Mouse (Mus musculus): ENCODE data around the gene Arhgap27. TPM values are rescaled to one million over a fixed set of nuclear protein-coding genes. Genes with fewer than 3 reads are reported as not detected.

Arhgap27 gene
- total and polyA plus RNA-seq, 3 experiments = 11.8 to 30.9 (median 26.1) TPM

- TF ChIP-seq MXI1 (IDR thresholded peaks at IDR 0.05; ENCODE audit: low read depth, low read length) = peak; percentile 91
- TF ChIP-seq NELFE (IDR thresholded peaks at IDR 0.05; ENCODE audit: low read depth, low read length) = no peak
- TF ChIP-seq USF1 (IDR thresholded peaks at IDR 0.05; ENCODE audit: low read depth, low read length) = peak; percentile 87
- TF ChIP-seq IRF4 (IDR thresholded peaks at IDR 0.05; ENCODE audit: low read depth, low read length) = peak; percentile 68
- peak; percentile 91 for TF ChIP-seq BHLHE40 (IDR thresholded peaks at IDR 0.05; ENCODE audit: low read depth, low read length)
- 0 out of 2 replicates have a peak, but pooled peaks have one; percentile 34 for TF ChIP-seq KAT2A (IDR thresholded peaks at IDR 0.05; ENCODE audit: insufficient replicate concordance, low read length)
- peak; percentile 94 for TF ChIP-seq MAX (IDR thresholded peaks at IDR 0.05; ENCODE audit: low read length)
- peak; percentile 98 for TF ChIP-seq ETS1 (conservative IDR thresholded peaks at IDR 0.05; ENCODE audit: low read depth, low read length)
- TF ChIP-seq TBP (conservative IDR thresholded peaks at IDR 0.05; ENCODE audit: low read depth, low read length) = 0 out of 2 replicates have a peak, but pooled peaks have one; percentile 55
- TF ChIP-seq E2F4 (IDR thresholded peaks at IDR 0.05; ENCODE audit: insufficient replicate concordance, low read depth, low read length) = no peak
- TF ChIP-seq UBTF (IDR thresholded peaks at IDR 0.05; ENCODE audit: low read depth, low read length) = 0 out of 2 replicates have a peak, but pooled peaks have one; percentile 80
- TF ChIP-seq ZMIZ1 (IDR thresholded peaks at IDR 0.05; ENCODE audit: low read depth, low read length) = no peak
- TF ChIP-seq USF2 (conservative IDR thresholded peaks at IDR 0.05; ENCODE audit: low read depth, low read length) = peak; percentile 86
Observed at GRCm38 (mm10) chr11:103412950-103413423, 49.5 kb upstream of the Arhgap27 start (continued).

DNA sequence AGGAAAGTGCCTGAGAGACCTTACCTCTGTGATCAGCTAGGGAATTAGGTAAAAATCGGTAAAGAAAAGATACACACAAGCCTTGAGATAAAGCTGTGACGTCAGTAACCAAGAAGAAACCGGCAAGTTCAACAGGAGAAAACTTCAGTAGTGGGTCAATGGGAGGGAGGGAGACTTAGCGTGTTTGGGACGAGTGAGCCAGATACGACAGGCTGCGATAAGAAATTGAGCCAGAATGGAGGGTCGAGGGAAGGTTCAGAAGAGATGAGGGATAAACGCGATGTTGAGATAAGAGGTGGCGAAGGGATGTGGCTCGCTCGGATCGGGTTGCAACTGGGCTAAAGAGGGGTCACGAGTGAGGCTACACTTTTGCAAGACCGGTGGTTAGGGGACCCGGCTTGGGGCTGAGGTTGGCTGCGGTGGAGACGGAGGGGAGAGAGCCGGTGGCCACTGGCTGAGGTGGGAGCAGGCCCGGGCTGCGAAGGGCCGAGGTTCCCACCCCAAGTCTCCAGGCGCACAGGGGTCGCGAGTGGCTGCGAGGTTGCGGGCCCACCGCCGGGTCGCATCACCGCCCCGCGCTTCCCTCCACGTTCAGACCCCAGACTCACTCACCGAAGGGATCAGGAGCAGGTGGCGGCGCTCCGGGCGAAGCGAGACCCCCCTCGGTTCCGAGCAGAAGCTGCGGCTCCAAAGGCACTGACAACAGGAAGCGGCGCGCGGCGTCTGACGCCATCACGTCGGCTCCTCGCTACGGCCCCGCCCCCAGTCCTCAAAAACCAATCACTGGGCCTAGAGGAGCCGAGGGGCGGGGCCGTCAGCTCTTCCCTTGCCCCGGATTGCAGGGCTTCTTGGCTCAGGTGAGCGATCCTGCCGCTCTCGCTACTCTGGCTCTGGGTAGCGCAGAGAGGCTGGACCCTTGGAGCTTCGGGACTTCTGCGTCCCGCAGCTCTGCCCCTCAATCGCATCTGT, 48.8 kb upstream of the Arhgap27 start, which contains the start of gene Plekhm1:
Gene Plekhm1, minus strand, starts transcription at position 707 of the 969 bp plus-strand sequence.
- peak; percentile 99 for DNase-seq (ENCODE audit: extremely low read depth)
- Histone ChIP-seq H3K4me1 (ENCODE audit: control insufficient read depth in 1 of 2, insufficient read depth in 2 of 2) (peaks cover 12 to 37% of the 10 kb centered on the region in 2 experiments), H3K4me3 (replicated peaks in 1 of 3; ENCODE audit: low read depth in 2 of 3, low read length in 2 of 3, poor library complexity in 1 of 3) (peak within 1 kb of the TSS; percentile 83 to 98 (median 94)), H3K9ac (ENCODE audit: insufficient read depth, low read depth) (peak within 1 kb of the TSS; percentile 67), H3K36me3 (replicated peaks in 1 of 2; ENCODE audit: control insufficient read depth in 1 of 2, insufficient read depth in 1 of 2, low read length in 1 of 2) (peaks cover 7 to 34% of the 10 kb centered on the region in 2 experiments), H3K9me3 (replicated peaks; ENCODE audit: low read length) (no peaks in the 10 kb centered on the region), H3K79me2 (replicated peaks; ENCODE audit: control insufficient read depth, extremely low read depth, insufficient read depth, poor library complexity, severe bottlenecking) (peaks cover 31% of the 10 kb centered on the region), H3K27me3 (replicated peaks) (no peaks in the 10 kb centered on the region), H3K4me2 (ENCODE audit: insufficient read depth, low read depth, poor library complexity, severe bottlenecking) (peak within 1 kb of the TSS; percentile 92), H3K27ac (ENCODE audit: insufficient read depth, low read depth) (peak within 1 kb of the TSS; percentile 89)
- dilution Hi-C loops (cut with MboI; ENCODE audit: extremely low pct_ligation_motif_present, extremely low pct_unique_long_range_greater_than_20kb, low sequenced_read_pairs) (no loop called here), in situ Hi-C loops (cut with MboI; ENCODE audit: low pct_ligation_motif_present, low pct_unique_long_range_greater_than_20kb, low sequenced_read_pairs) (no loop called here)
- no peak for TF ChIP-seq USF2 (conservative IDR thresholded peaks at IDR 0.05; ENCODE audit: low read depth, low read length)
- 0 out of 2 replicates have a peak, but pooled peaks have one; percentile 11 for TF ChIP-seq NRF1 (IDR thresholded peaks at IDR 0.05; ENCODE audit: low read depth, low read length)
- TF ChIP-seq CHD1 (IDR thresholded peaks at IDR 0.05; ENCODE audit: low read depth, low read length) = no peak
- no peak for TF ChIP-seq MAZ (IDR thresholded peaks at IDR 0.05; ENCODE audit: low read depth, low read length)
- TF ChIP-seq POLR2AphosphoS2 (IDR thresholded peaks at IDR 0.05; ENCODE audit: low read depth, low read length) = 0 out of 2 replicates have a peak, but pooled peaks have one; percentile 53
- TF ChIP-seq E2F4 (IDR thresholded peaks at IDR 0.05; ENCODE audit: insufficient replicate concordance, low read depth, low read length) = no peak
- no peak for TF ChIP-seq PAX5 (IDR thresholded peaks at IDR 0.05; ENCODE audit: low read length)
- no peak for TF ChIP-seq IRF4 (IDR thresholded peaks at IDR 0.05; ENCODE audit: low read depth, low read length)
- TF ChIP-seq ETS1 (conservative IDR thresholded peaks at IDR 0.05; ENCODE audit: low read depth, low read length) = no peak
- TF ChIP-seq TBP (conservative IDR thresholded peaks at IDR 0.05; ENCODE audit: low read depth, low read length) = no peak; the same call in 1 of the 2 replicates
- TF ChIP-seq USF1 (IDR thresholded peaks at IDR 0.05; ENCODE audit: low read depth, low read length) = no peak
- no peak for TF ChIP-seq ZNF384 (IDR thresholded peaks at IDR 0.05; ENCODE audit: low read depth, low read length)
- TF ChIP-seq JUND (conservative IDR thresholded peaks at IDR 0.05; ENCODE audit: low read depth, low read length) = no peak
- peak; percentile 16 for TF ChIP-seq SIN3A (IDR thresholded peaks at IDR 0.05; ENCODE audit: low read length)
- TF ChIP-seq BHLHE40 (IDR thresholded peaks at IDR 0.05; ENCODE audit: low read depth, low read length) = no peak
- no peak for TF ChIP-seq EP300 (IDR thresholded peaks at IDR 0.05; ENCODE audit: low read length)
- TF ChIP-seq CHD2 (IDR thresholded peaks at IDR 0.05; ENCODE audit: low read length) = peak; percentile 29; the same call in 1 of the 2 replicates
- TF ChIP-seq MXI1 (IDR thresholded peaks at IDR 0.05; ENCODE audit: low read depth, low read length) = no peak
- no peak; the same call in none of the 2 replicates for TF ChIP-seq UBTF (IDR thresholded peaks at IDR 0.05; ENCODE audit: low read depth, low read length)
- TF ChIP-seq CTCF (conservative IDR thresholded peaks at IDR 0.05 in 1 of 2, IDR thresholded peaks at IDR 0.05 in 1 of 2; ENCODE audit: low read depth in 2 of 2, low read length in 2 of 2) = peak in 1 of 2 experiments; percentile 9; a peak in 1 of 4 replicates
- 0 out of 2 replicates have a peak, but pooled peaks have one; percentile 10 for TF ChIP-seq KAT2A (IDR thresholded peaks at IDR 0.05; ENCODE audit: insufficient replicate concordance, low read length)
- peak; percentile 85 for TF ChIP-seq POLR2A (IDR thresholded peaks at IDR 0.05; ENCODE audit: low read depth, low read length)
- peak; percentile 87 for TF ChIP-seq NELFE (IDR thresholded peaks at IDR 0.05; ENCODE audit: low read depth, low read length)
- TF ChIP-seq MYC (IDR thresholded peaks at IDR 0.05; ENCODE audit: low read depth, low read length) = no peak
- TF ChIP-seq GABPA (IDR thresholded peaks at IDR 0.05; ENCODE audit: insufficient replicate concordance, low read depth, low read length) = no peak
- no peak for TF ChIP-seq RCOR1 (conservative IDR thresholded peaks at IDR 0.05; ENCODE audit: low read depth, low read length)
- TF ChIP-seq TCF12 (IDR thresholded peaks at IDR 0.05; ENCODE audit: low read depth, low read length) = peak; percentile 62
- TF ChIP-seq ELF1 (IDR thresholded peaks at IDR 0.05; ENCODE audit: low read depth, low read length) = peak; percentile 91
- no peak for TF ChIP-seq RAD21 (IDR thresholded peaks at IDR 0.05; ENCODE audit: low read depth, low read length)
- no peak for TF ChIP-seq MAX (IDR thresholded peaks at IDR 0.05; ENCODE audit: low read length)
